Mouse (Mus musculus) gastrocnemius, adult 8-10 months (tissue): ENCODE measurements around the gene Nek6. TPM values are rescaled to one million over a fixed set of nuclear protein-coding genes. Genes with fewer than 3 reads are reported as not detected.

Experiments used
- DNase-seq, 2 experiments: peaks; one replicate each; pipeline ENCODE4 v3.0.0; 2022; ENCODE audit warnings: low spot score in 2 of 2
- total RNA-seq, 4 experiments: library from RNA; stranded (reverse); gene quantifications; 2 replicates each; pipeline ENCODE4 v1.2.4; 2022

Gene Nek6
- 10 to 100 TPM; 10.7 to 15.6 (median 14.1) TPM for total RNA-seq

DNA sequence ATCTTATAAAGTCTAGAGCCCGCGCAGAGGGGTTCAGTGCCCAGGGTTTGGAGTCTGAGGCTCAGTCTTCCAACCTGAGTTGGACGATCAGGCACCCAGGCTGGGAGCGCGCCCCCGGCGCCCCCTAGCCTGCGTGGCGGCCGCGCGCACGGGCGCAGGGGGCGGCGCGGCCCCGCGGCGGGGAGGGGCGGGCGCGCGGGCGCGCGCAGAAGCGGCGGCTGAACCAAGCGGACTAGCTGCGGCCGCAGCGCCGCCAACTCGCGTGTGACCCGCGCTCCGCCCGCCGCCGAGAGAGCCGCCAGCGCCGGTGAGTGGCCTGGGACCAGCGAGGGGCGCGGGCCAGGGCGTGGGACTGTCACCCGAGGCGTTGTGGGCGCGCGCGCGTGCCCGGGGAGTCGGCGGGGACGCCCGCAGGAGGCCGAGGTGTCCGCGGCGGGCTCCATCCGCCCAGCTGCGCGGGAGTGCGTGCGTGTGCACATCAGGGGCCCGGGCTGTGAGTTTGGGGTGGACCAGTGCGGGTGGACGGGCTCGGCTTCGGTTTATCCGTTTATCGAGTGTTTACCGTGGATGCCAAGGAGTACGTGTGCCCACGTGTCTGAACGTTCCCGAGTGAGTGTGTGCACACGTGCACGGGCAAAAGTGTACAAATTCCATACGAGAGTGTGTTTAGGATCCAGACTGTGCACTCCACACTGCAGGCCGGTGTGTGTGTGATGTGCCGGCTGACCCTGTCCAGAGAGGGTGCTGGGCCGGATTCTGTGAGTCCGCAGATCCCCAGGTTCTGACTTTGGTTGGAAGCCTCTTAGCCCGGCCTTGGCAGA, at the start of gene Nek6:
Gene Nek6 (plus strand): TSS at position 157 of the 821 bp plus-strand sequence.
- peak; percentile 44 to 45 for DNase-seq

GRCm38 (mm10) chr2:38462323-38462722, 49.1 kb upstream of the Nek6 start:
- no peak for DNase-seq

DNA sequence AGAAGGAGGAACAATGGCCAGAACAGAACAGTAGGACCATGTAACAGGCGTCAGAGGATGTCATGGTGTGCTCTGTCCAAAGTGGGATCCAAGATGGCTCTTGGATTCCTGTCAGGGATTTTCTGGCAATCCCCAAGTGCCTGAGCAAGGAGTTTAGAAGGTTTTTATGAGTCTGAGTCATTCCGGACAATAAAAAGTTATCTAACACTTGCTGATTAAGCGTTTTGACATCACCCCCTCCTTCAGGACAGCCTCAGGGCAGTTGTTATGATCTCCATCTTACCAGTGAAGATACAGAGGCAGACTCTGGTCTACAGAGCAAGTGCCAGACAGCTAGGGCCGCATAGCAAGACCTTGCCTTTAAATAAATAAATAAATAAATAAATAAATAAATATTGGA, 42.6 kb upstream of the Nek6 start:
- no peak for DNase-seq

DNA sequence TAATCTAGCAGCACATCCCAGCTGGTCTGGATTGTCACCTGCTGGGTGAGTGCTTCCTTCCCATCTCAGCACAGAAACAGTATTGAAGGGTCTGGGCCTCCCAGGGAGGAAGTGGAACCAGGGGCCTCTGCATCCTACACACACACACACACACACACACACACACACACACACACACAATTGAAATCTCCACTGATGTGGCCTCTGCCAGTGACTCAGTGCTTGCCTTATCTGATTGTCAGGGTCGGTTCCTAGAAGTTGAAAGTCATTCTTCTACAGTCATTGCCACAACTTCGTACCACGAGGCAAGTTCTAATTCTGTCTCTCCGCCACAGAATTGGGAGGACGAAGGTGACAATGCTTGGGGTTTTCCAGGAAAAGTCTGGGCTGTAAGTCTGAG, 39.7 kb upstream of the Nek6 start:
- no peak for DNase-seq

DNA sequence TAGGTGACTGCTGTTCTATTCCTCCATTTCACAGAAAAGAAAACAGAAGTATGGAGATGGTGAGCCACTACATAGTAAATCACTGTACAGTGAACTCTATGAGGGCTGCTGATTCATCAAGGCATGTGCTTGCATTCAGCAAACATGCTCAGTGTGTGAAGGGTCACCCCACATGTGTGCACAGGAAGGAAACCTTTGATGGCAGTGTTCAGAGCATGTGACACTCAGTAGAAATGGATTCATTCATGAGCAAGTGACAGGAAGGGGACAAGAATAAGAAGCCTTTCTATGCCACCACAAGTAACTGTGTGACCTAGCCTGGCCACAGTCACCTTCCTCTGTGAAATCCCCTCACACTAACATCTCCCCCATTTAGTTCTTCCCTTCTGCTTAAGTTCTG, 38.6 kb upstream of the Nek6 start:
- no peak for DNase-seq

GRCm38 (mm10) chr2:38476871-38477496, 34.5 kb upstream of the Nek6 start:
- no peak for DNase-seq

DNA sequence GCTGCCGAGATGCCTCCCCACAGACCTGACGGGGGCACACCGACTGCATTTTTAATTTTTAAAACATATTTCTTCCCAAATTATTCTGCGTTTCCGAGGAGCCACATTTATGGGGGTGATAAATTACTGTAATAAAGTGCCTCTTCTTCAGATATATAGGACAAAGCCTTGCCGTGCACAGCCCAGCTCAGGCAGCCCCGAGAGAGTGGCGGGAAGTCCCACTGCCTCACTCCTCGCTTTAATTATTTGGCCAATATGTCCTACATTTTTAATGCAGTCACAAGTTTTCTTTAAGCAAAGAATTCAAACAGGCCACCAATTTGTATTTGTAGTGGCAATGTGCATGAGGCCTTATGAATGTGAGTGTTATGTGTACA, 34.0 kb upstream of the Nek6 start:
- no peak for DNase-seq

DNA sequence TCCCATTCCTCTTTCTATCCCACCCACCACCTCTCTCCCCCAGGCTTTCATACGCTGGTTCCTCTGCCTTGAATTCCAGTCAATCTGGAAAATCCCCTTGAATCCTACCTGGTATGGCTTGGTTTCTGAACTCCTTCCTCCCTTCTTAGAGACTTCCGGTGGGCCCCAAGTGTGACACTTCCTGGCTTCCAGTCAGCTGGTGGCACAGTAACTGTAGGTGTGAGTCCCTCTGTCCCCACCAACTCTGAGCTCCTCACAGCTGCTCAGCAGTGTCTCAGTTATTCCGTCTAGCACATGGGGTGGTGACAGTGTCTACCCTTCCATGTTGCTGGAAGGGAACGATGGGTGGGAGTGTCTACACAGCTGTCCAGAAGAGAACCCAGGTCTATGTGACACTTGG, 32.8 kb upstream of the Nek6 start:
- no peak for DNase-seq

GRCm38 (mm10) chr2:38479541-38479940, 31.9 kb upstream of the Nek6 start:
- DNase-seq = no peak

- no peak for DNase-seq
These were observed 30.2 kb upstream of the Nek6 start for GRCm38 (mm10) chr2:38481166-38481778.

- no peak for DNase-seq
These were observed 29.3 kb upstream of the Nek6 start for GRCm38 (mm10) chr2:38482122-38482521.

DNA sequence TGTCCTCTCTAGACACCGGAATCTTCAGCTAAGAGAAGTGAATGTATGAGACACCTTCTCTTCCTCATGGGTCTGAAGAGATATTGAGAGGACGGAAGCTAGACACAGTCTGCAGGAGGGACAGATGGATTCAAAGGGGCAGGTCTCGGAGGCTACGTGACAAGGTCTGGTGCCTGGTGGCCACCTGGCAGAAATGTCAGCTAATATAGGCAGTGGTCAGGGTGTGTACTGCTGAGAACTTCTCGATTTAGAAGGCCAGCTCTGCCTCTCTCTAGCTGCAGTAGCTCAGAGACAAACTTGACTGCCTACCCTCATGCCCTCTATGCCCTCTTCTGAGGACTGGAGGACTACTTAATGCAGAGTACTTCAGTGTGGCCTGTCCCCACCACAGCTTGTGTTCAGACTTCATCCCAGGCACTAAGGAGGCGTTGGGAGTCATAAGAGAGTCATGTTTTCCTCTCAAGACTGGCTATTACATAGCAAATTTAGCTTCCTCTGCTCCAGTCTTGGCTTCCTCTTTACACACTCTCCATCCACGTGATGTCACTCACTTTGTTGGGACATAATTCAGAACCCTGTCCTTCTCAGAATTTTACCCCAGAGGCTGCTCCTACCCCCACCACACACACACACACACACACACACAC, 28.3 kb upstream of the Nek6 start:
- DNase-seq = no peak

GRCm38 (mm10) chr2:38484556-38484955, 26.9 kb upstream of the Nek6 start:
- DNase-seq = no peak

DNA sequence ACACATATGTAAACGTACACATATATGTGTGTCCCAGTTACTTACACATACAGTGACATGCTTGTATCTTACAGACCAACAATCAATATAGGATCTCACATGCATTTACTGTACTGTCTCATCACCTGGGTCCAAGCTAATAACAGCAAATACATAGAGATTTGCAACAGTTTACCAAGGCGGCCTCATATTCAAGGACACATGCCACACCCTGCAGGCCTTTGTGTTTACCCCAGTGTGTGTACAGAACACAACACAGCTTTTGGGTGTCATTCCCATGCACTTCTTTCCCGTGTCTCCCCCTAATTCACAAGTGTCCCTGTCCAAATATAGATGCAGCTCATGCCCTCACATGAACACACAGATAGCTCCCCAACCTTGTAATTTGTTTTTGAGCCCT, 26.0 kb upstream of the Nek6 start:
- no peak for DNase-seq

- DNase-seq = peak; percentile 11 to 49
These were observed 25.2 kb upstream of the Nek6 start for GRCm38 (mm10) chr2:38485957-38486931.

- DNase-seq = no peak
These were observed 13.8 kb upstream of the Nek6 start for GRCm38 (mm10) chr2:38497594-38497993.

DNA sequence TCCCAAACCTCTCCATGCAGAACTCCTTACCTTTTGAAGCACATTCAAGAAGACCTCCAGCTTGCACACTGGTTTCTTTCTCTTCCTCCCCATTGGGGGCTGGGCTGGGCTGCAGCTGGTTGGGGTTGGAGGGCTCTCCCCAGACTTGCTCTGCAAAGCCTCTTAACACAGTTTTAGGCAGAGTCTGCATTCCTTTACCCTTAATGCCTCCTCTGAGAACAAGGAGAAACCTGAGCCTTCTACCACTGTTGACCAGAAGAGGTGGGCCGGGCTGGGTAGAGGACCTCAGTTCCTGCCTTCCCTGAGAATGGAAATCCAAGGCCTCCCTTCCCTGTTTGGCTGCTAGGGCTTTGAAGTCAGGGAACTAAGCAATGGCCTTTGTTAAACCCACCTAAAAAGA, 9.8 kb upstream of the Nek6 start:
- DNase-seq = no peak

- no peak for DNase-seq
These were observed 9.3 kb upstream of the Nek6 start for GRCm38 (mm10) chr2:38502123-38502522.

DNA sequence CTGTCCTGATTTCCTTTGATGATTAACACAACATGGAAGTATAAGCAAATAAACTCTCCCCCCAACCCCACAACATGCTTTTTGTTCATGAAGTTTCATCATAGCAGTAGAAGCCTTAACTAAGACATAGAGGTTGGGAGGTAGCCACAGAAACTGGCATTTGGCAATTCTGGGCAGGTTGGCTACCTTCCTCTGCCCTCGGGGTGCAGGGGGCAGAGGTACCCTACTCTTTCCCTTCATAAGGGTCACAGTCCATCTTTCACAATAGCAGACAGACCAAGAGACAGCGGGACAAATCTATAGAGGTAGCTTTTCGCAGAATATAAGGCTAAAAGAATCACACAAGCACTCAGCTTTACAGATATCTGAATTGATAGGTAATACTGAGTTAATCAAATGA, 8.7 kb upstream of the Nek6 start:
- no peak for DNase-seq

GRCm38 (mm10) chr2:38504311-38504710, 7.1 kb upstream of the Nek6 start:
- DNase-seq = no peak

- no peak for DNase-seq
These were observed 4.3 kb upstream of the Nek6 start for GRCm38 (mm10) chr2:38507181-38507580.
